Mouse (Mus musculus) embryonic fibroblast, embryonic 13.5 days (primary cell): ENCODE measurements around the gene H1fx.

ENCODE experiments used
- CTCF ChIP-seq: IDR thresholded peaks from 2 replicates; pipeline ENCODE4 v1.5.1; 2011; ENCODE audit warnings: mild to moderate bottlenecking, control low read depth, low read length, moderate library complexity, borderline replicate concordance; ENCODE audit not compliant: insufficient read depth
- POLR2A ChIP-seq: IDR thresholded peaks from 2 replicates; pipeline ENCODE4 v1.6.1; 2011; ENCODE audit warnings: low read depth, mild to moderate bottlenecking, control low read depth, low read length, moderate library complexity

DNA sequence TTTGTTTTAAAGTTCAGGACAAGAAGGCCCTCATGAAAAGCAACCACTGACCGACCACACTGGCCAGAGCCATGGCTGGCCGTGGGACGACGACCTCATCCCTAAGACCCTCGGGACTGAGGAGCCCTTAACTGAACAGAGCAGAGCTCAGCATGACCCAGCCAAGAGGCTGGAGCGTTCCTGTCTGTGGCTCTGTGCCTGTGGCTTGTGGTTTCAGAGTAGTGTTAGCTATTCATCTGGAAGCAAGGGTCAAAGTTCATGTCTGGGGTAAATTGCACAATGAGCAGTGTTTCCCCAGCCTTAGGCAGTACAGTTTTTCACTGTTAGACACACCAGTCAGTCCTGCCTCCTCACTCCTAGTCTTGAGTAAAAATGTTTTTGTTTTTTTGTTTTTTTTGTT, 11.3 kb upstream of the H1fx start:
- TF ChIP-seq POLR2A: no peak
- no peak for TF ChIP-seq CTCF
